Mouse (Mus musculus): ENCODE data around the gene Lhb. TPM values are rescaled to one million over a fixed set of nuclear protein-coding genes. Genes with fewer than 3 reads are reported as not detected.
"Not testable (repeated sequence)": the region's sequence is repeated elsewhere in the genome, so short reads cannot be mapped to it uniquely, and the experiment has no call there.

Gene Lhb
- not detected in 2 replicates for polyA plus RNA-seq (2012; ENCODE audit: insufficient read depth, insufficient read length, low replicate concordance, missing spikeins)

GRCm38 (mm10) chr7:45420615-45420919 is at the start of gene Lhb:
Lhb (plus strand) TSS chr7:45420820.
- WGBS = 71% methylated on average over 6 of the region's 6 CpGs
- peaks cover 4% of the 10 kb centered on the region for H3K4me1 ChIP-seq (ENCODE audit: control insufficient read depth, insufficient read depth, low read length)
- TF ChIP-seq CTCF (IDR thresholded peaks at IDR 0.05; ENCODE audit: insufficient read depth, low read depth, low read length) (no peak), POLR2A (IDR thresholded peaks at IDR 0.05; ENCODE audit: insufficient read depth, low read depth, low read length) (no peak)
- H3K4me3 ChIP-seq (ENCODE audit: insufficient read depth, low read depth, low read length) = no peak within 1 kb of the TSS
- no peak within 1 kb of the TSS for H3K27ac ChIP-seq (ENCODE audit: insufficient read depth, low read depth, low read length)

GRCm38 (mm10) chr7:45372371-45372770 is 48.2 kb upstream of the Lhb start:
- H3K27ac ChIP-seq (ENCODE audit: insufficient read depth, low read depth, low read length) = no peak overlapping the region
- no peak overlapping the region for H3K4me3 ChIP-seq (ENCODE audit: insufficient read depth, low read depth, low read length)
- peaks cover 25% of the 10 kb centered on the region for H3K4me1 ChIP-seq (ENCODE audit: control insufficient read depth, insufficient read depth, low read length)
- 87% methylated on average over 5 of the region's 5 CpGs for WGBS
- TF ChIP-seq POLR2A (IDR thresholded peaks at IDR 0.05; ENCODE audit: insufficient read depth, low read depth, low read length) (no peak), CTCF (IDR thresholded peaks at IDR 0.05; ENCODE audit: insufficient read depth, low read depth, low read length) (no peak)

- Histone ChIP-seq H3K27ac (ENCODE audit: insufficient read depth, low read depth, low read length) (no peak overlapping the region), H3K4me1 (ENCODE audit: control insufficient read depth, insufficient read depth, low read length) (peaks cover 10% of the 10 kb centered on the region), H3K4me3 (ENCODE audit: insufficient read depth, low read depth, low read length) (no peak overlapping the region)
- 93% methylated on average over 8 of the region's 8 CpGs for WGBS
- no peak for TF ChIP-seq POLR2A (IDR thresholded peaks at IDR 0.05; ENCODE audit: insufficient read depth, low read depth, low read length)
- TF ChIP-seq CTCF (IDR thresholded peaks at IDR 0.05; ENCODE audit: insufficient read depth, low read depth, low read length) = no peak
Measured at GRCm38 (mm10) chr7:45374620-45375019, 46.0 kb upstream of the Lhb start.

GRCm38 (mm10) chr7:45376057-45376456 is 44.6 kb upstream of the Lhb start:
- no peak for TF ChIP-seq POLR2A (IDR thresholded peaks at IDR 0.05; ENCODE audit: insufficient read depth, low read depth, low read length)
- no peak for TF ChIP-seq CTCF (IDR thresholded peaks at IDR 0.05; ENCODE audit: insufficient read depth, low read depth, low read length)
- no peak overlapping the region for H3K27ac ChIP-seq (ENCODE audit: insufficient read depth, low read depth, low read length)
- WGBS = 67% methylated on average over 1 of the region's 1 CpGs
- H3K4me1 ChIP-seq (ENCODE audit: control insufficient read depth, insufficient read depth, low read length) = no peaks in the 10 kb centered on the region
- H3K4me3 ChIP-seq (ENCODE audit: insufficient read depth, low read depth, low read length) = no peak overlapping the region

- no peaks in the 10 kb centered on the region for H3K4me1 ChIP-seq (ENCODE audit: control insufficient read depth, insufficient read depth, low read length)
- WGBS = 89% methylated on average over 3 of the region's 3 CpGs
Measured at GRCm38 (mm10) chr7:45386077-45386476, 34.5 kb upstream of the Lhb start.

GRCm38 (mm10) chr7:45395129-45395541 is 25.5 kb upstream of the Lhb start:
- peak overlapping the region; percentile 88 for H3K27ac ChIP-seq (ENCODE audit: insufficient read depth, low read depth, low read length)
- whole genome bisulfite sequencing = under 1% methylated on average over 20 of the region's 20 CpGs
- peak overlapping the region; percentile 81 for H3K4me3 ChIP-seq (ENCODE audit: insufficient read depth, low read depth, low read length)
- H3K4me1 ChIP-seq (ENCODE audit: control insufficient read depth, insufficient read depth, low read length) = peaks cover 8% of the 10 kb centered on the region
- no peak for TF ChIP-seq CTCF (IDR thresholded peaks at IDR 0.05; ENCODE audit: insufficient read depth, low read depth, low read length)
- no peak for TF ChIP-seq POLR2A (IDR thresholded peaks at IDR 0.05; ENCODE audit: insufficient read depth, low read depth, low read length)

More at GRCm38 (mm10) chr7:45386077-45386476, 34.5 kb upstream of the Lhb start:
- TF ChIP-seq CTCF (IDR thresholded peaks at IDR 0.05; ENCODE audit: insufficient read depth, low read depth, low read length) (no peak), POLR2A (IDR thresholded peaks at IDR 0.05; ENCODE audit: insufficient read depth, low read depth, low read length) (no peak)
- Histone ChIP-seq H3K4me3 (ENCODE audit: insufficient read depth, low read depth, low read length) (no peak overlapping the region), H3K27ac (ENCODE audit: insufficient read depth, low read depth, low read length) (no peak overlapping the region)

GRCm38 (mm10) chr7:45395578-45396336 is 24.9 kb upstream of the Lhb start, which contains the start of gene Snrnp70:
Snrnp70 (minus strand) TSS chr7:45395742.
- peak within 1 kb of the TSS; percentile 88 for H3K27ac ChIP-seq (ENCODE audit: insufficient read depth, low read depth, low read length)
- H3K4me1 ChIP-seq (ENCODE audit: control insufficient read depth, insufficient read depth, low read length) = peaks cover 8% of the 10 kb centered on the region
- peak within 1 kb of the TSS; percentile 81 for H3K4me3 ChIP-seq (ENCODE audit: insufficient read depth, low read depth, low read length)
- peak; percentile 91 for TF ChIP-seq POLR2A (IDR thresholded peaks at IDR 0.05; ENCODE audit: insufficient read depth, low read depth, low read length)
- no peak for TF ChIP-seq CTCF (IDR thresholded peaks at IDR 0.05; ENCODE audit: insufficient read depth, low read depth, low read length)
- WGBS = under 1% methylated on average over 60 of the region's 60 CpGs

GRCm38 (mm10) chr7:45396337-45396775 is 24.3 kb upstream of the Lhb start:
- H3K4me1 ChIP-seq (ENCODE audit: control insufficient read depth, insufficient read depth, low read length) = not testable (repeated sequence)
- Histone ChIP-seq H3K4me3 (ENCODE audit: insufficient read depth, low read depth, low read length) (peak overlapping the region; percentile 52), H3K27ac (ENCODE audit: insufficient read depth, low read depth, low read length) (peak overlapping the region; percentile 70; the same call in 1 of the 2 replicates)
- WGBS = under 1% methylated on average over 3 of the region's 3 CpGs

- no peak overlapping the region for H3K27ac ChIP-seq (ENCODE audit: insufficient read depth, low read depth, low read length)
- TF ChIP-seq CTCF (IDR thresholded peaks at IDR 0.05; ENCODE audit: insufficient read depth, low read depth, low read length) = no peak
- no peak for TF ChIP-seq POLR2A (IDR thresholded peaks at IDR 0.05; ENCODE audit: insufficient read depth, low read depth, low read length)
- peaks cover 8% of the 10 kb centered on the region for H3K4me1 ChIP-seq (ENCODE audit: control insufficient read depth, insufficient read depth, low read length)
- H3K4me3 ChIP-seq (ENCODE audit: insufficient read depth, low read depth, low read length) = no peak overlapping the region
- 78% methylated on average over 2 of the region's 2 CpGs for WGBS
Measured at GRCm38 (mm10) chr7:45396787-45397186, 23.8 kb upstream of the Lhb start.
